Mouse (Mus musculus) kidney, postnatal 25 days (tissue): ENCODE results near the gene Scyl3.

ENCODE experiments used
- DNase-seq, 2 experiments: peaks; one replicate each; pipeline ENCODE4 v3.0.0; 2021; ENCODE audit warnings: mixed read lengths in 2 of 2

The Scyl3 gene

DNA sequence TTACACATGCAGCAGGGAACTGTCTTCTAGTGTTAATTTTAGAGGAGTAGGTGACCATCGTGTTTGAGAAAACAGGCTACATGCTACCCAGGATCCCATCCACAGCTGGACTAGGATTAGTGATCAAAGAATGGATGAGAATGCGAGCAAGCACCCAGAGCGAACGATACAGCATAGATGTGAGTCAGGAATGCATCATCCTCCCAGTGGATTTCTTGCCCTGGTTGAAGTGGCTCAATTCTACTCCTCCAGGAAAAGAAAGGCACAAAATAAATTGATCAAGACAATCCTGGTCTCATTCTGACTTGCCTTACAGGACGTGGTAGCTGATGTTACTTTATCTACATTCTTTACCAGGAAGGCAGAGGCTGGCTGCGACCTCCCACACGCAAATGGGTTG, at the start of gene Scyl3:
TSS of gene Scyl3 (plus strand) at position 255 of the 400 bp plus-strand sequence.
- DNase-seq = no peak

DNA sequence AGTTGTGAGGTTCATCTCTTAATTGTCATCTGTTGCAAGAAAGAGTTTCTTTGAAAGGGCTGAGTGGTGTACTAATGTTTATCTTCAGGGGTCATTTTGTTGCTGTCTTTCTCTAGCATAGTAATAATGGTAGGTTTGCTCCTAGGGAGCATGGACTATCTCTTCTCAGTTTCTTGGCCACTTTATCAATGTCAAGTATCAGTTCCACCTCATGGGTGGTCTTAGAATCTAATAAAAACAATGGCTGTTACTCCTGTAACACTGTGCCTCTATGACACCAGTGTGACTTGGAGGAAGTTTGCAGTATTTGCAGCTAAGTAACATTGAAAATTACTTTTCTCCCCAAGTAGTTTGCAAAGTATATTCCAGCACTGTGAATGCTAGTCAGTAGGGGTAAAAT, 39.3 kb upstream of the Scyl3 start:
- DNase-seq = no peak

DNA sequence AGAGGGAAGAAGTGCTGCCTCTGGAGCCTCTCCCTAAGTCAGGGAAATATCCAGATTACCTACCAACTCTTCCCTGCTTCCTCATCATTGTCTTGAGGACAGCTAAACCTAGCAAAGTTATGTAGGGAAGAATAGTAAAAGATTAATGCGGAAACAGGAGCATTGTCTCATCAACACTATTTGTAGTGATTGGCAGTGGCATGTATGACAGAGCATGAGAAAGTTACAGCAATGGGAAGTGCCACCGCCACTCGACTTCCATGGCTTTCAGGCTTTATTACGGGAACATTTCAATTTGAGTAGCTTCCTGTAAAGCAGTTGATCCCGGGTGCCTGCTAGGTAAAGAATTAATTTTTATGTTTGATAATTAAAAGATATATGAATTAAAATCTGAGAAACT, 35.6 kb upstream of the Scyl3 start:
- DNase-seq = no peak

DNA sequence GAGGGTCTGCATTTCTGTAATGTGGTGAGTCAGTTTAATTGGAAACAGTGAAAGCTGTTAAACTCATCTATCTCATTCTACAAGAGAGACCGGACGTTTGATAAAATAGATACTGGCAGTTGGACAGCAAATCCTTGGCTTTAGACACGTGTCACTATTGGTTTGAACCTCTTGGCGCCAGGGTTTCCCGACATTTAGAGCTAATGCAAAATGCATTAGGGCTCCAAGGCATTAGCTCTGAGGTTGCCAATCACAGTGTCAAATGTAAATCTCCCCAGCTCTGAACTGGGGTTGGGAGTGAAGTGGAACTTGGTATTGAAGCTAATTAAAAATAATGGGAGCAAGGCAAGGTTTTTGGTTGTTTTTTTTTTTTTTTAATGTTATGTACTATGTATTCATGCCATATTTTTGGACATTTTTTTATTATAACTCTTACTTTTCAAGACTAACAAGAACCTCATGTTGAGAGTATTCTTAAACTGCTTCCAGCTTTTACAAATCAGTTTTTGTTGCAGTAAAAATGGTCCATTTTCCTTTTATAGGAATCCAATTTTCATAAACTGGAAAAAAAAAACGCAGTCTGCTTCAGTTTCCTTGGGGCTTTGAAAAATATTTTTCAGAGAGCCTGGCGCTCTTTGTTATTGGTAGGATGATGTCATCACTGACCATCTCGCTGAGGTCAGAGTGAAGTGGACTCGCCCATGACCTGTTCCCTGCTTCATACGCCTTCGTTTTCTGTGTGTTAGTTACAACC, 34.9 kb upstream of the Scyl3 start:
- DNase-seq = no peak

DNA sequence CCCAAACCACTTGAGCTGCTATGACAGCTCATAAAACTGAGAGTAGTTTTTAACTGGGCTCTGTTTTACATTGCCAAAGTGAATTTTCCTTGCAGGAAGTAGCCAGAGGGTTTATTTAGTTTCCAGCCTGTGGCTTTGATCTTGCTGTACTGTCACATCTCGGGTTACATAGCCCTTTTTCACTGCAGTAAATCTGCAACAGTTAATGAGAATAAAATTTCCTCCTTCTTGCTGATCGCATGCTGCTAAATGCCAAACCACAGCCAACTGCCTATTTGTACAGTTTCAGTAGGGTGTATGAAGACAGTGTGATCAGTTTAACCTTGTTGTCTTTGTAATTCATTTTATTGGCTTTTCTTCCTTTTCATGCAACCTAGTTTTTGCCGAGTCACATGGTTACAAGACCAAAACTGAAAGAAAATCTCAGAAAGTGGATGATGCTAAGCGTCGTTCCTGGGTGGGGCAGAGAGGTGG, 30.6 kb upstream of the Scyl3 start:
- DNase-seq = no peak

DNA sequence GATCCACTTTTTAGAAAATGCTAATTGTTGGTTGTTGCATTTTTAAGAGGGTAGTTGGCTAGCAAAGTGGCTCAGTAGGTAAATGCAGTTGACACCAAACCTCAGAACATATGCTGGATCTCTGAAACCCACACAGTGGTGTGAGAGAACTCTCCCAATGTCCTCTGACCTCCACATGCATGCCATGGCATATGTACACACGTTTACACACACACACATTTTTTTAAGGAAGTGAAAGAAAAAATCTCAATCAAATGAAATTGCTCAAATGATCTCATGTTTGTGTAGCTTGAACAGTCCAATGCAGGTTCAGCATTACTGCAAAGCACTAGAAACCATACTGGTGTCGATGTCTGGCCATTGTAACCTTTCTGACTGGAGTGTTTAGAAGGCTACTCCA, 29.3 kb upstream of the Scyl3 start:
- DNase-seq = no peak

DNA sequence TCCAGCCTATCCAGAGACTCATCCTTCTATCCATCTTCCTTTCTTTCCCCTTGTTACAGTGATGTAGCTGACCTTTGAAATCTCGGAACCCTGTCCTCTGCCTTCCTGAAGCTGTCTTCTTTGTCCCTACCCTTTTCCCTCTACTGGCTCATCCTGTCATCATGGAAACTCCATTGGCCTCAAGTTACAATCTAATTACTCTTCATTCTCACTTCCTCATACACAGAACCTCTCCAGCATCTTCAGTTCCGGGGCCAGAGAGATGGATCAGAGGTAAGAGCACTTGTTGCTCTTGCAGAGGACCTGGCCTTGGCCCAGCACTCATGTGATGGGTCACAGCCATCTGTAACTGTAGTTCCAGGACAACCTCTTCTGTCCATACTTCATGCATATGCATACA, 28.7 kb upstream of the Scyl3 start:
- no peak for DNase-seq

DNA sequence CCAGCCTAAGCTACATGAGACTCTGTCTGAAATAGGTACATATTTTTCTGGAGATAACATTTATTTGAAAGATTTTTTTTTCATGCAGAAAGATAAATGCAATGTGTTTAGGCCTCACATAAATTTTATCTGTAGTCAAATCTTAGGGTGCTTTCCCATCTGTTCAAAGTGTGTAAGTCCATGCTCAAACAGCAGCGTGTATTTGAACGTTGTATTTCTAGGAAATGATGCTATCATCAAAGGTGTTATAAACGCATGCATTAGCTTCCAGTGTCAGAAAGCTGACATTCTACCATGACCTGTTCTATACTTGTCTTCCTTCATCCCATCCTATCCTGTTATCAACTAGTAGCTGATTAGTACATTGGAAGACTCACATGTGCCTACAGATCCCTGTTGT, 25.5 kb upstream of the Scyl3 start:
- DNase-seq = no peak

DNA sequence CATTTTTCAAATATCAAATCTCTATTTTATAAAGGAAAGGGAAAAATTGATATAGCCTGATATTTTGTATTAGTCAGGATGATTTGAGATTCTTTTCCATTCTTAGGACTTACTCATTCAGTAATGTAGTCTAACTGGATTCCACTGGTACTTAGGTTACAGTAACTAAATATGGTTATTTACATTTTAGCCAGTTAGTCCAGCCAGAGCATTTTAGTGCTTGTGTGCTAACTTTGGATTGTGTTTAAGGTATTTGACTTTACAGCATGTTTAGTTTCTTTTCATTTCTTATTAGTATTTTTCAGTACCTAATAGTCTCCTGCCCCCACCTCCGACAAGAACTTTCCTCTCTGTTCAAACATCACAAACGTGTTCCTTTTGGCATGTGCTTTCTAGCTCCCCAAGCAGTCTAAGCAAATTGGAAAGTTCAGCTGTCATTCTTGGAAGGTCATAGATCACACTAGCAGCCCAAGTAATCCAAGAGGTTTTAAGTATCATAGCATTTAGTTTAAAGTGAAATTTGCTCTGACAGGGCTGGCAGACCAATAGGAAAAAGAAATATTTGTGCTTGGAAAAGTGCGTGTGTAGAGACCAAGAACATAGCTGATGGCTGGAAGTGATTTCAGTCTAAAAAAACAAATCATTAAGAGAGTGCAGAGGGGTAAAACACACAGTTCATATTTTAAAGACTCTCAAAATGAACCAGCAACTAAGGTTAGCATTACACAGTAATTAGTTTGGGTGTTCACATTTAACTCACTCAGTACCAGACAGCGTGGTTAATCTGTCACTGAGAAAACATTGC, 21.7 kb upstream of the Scyl3 start:
- DNase-seq = no peak

DNA sequence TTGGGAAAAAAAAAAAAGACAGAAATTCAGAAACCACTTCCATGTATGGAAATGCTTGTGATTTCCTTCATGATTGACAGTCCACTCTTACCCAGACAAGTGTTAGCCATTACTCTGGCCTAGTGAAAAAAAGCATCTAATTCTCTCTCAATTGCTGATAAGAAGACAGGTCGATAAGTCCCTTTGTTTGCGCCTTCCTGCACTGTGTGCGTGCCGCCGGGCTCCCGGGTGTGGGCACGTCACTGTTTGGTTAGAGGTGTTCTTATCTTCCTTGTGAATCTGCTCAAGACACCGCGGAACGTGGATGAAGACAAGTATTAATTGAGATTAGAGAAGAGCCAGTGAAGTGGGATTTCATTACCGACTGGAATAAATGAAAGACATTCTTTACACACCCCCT, 20.5 kb upstream of the Scyl3 start:
- DNase-seq = no peak

DNA sequence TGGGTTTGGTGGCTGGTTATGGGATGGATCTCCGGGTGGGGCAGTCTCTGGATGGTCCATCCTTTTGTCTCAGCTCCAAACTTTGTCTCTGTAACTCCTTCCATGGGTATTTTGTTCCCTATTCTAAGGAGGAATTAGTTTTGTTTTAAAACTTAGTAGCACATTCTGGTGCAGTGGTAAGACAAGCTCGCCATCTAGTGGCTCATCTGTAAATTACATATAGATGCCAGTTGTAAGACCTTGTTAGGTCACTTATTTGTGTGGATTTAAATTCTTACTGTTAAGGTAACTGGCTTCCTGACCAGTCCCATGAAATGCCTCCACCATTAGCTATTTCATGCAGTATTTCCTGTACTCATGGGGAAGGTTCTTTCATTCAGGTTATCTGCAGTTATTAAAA, 18.6 kb upstream of the Scyl3 start:
- DNase-seq = peak in 1 of 2 experiments; percentile 47

DNA sequence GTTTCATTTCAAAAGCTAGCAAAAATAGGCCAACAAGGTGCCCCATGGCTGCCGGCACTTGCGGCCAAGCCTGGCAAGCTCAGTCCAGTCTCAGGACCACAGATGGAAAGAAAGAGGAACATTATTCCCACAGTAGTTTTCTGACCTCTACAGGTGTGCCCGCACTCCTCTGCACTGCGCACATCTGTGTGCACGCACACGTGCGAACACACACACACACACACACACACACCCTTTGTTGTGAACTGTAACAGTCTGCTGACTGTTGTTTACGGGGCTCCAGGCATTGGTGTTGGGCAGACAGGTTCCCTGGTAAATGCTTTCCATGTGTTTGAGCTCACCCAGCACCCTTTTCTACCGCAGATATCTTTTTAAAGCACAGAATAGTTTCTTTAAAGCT, 18.1 kb upstream of the Scyl3 start:
- DNase-seq = no peak

DNA sequence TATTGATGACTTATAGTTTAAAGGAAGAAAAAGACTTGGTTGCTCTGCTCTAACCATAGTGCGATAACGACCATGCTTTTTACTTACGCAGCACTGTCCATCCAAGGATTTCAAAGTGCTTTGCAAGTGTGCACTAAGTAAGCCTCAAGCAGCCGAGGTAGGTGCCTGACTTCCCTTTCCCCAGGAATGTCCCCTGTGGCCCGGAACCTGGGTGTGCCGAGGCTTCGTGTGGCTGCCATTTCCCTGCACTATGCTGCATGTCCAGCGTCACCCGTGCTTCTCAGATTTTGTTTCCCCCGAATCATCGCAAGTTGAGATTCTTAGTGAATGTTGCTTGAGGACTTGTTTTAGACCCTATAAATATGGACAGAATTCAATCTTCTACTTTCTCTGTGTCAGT, 16.9 kb upstream of the Scyl3 start:
- no peak for DNase-seq

DNA sequence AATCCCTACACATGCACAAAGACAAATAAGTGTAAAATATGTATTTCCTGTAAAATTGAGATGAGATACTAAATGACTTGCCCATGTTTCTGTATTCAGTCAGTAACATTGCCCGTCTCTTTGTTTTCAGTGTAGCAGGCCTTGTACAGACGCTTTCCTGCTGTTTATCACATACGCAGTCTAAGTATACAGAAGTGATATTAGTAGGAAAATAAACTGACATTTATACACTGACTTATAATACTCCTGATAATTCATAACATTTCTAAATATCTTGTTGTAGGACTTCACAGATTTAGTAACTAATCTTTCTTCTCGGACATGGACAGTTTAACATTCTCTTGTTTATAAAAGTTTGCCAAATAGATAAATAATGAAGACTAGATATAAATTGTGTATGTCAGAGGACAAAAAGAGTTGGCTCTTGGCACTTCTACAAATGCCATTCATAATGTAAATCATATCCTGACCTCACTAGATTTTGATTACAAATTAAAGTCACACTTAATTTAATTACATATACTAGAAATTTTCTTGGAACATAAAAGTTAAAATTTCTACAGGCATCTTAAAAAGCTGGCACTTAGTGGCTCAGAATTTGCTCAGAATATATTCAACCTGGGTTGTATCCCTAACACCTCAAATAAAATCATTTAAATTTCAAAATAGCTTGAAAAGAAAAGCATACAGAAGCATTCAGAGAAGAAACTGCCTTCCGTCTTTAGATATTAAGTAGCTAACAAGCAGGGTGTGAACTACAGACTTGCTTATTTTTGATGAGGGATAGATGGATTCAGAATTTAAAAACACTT, 11.3 kb upstream of the Scyl3 start:
- DNase-seq = no peak

DNA sequence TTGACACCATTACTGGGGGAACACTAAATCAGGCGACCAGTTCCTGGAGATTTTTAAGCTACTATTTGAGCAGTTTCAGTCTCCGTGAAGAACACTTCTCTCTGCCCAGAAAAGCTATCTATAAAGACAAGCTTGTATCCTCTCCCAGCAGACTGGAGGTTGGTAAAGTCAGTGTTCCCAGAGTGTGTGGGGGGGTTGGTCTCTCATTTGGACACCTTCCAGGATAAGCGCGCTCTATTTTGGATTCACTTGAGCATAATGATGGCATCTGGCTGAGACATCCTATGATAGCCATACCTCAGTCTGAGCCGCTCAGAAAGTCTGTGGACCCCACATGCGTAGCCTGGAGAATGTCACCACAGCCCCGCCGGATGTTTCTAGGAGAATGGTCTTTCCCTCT, 4.8 kb upstream of the Scyl3 start:
- no peak for DNase-seq

DNA sequence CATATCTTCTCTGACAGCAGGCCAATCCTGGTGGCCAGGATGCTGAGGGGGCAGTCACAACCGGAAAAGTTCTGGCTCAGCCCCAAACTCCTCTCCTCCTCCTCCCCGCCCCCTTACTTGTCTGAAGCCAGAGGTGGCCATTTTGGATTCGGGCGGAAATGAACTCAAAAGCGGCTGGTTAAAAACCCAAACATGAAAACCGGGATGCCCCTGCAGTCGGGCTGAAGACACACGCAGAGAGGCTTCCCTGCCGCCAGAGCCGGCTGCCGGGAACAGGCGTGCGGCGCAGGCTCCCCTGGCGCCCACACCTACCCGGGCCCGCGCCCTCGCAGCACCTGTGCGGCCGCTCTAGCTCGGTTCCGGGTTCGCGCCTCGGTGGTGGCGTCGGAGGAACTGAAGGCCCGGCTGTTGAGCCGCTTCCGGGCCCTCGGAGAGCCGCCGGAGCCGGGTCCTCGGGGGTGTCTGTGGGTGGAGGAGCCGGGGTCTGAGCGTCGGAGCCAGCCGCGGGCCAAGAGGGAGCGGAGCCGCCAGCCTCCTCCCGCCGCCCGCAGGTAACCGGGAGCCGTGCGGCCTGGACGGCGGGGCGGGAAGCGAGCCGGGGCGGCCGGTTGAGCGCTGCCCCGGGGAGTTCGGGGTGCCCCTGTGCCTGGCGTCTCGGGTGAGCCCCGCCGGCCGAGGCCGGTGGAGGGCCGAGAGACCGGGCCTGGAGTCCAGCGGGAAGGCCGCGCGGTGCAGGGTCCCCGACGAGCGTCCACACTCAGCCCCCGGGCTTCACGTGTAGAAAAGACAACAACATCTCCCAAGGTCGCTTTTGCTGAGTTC, 947 bp downstream of the Scyl3 start:
- DNase-seq = peak; percentile 94 to 96

DNA sequence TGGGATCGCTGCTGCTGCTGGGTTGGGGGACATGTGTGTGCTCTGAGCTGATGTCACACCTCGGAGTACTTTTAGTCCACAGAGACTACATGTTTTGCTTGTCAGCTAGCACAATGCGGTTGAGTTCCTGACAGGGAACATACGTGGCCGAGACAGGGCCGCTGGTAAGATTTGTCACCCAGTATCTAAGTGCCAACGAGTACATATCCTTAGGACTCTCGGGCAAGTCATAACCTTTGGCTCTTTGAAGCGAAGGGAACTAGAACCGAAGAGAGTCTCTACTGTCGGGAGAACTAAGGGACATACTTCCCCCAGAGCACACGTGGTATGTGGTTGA, 1.5 kb downstream of the Scyl3 start:
- DNase-seq = no peak

DNA sequence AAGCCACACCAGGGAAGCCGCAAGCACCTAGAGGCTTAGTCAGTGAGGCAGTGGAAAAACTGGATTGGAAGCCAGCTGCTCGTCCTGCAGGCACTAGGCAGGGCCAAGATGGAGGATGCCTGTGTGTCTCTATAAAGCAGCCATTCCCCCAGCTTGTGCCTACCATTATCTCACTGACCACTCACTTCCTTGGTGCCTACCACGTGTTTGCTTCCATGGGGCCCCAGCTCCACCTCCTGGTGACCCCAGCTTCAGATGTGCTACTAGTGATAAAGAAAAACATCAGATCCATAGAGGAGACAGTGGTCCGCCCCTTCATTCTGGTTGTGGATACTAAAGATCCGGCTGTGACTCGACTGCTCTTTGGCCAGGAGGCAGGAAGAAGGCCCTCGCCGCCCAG, 2.9 kb downstream of the Scyl3 start:
- DNase-seq = no peak

DNA sequence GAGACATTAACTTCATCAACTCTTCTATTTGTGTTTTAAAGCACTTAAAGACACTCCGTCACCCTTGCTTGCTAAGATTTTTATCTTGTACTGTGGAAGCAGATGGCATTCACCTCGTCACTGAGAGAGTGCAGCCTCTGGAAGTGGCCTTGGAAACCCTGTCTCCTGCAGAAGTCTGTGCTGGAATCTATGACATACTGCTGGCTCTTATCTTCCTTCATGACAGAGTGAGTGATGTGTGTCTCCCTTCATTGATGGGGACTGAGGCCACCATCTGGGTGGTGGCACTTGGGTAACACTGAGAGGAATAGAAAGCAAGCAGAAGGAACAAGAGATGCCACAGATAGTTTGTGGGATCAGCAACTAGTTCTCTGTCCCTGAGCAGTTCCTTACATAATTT, 5.7 kb downstream of the Scyl3 start:
- no peak for DNase-seq

DNA sequence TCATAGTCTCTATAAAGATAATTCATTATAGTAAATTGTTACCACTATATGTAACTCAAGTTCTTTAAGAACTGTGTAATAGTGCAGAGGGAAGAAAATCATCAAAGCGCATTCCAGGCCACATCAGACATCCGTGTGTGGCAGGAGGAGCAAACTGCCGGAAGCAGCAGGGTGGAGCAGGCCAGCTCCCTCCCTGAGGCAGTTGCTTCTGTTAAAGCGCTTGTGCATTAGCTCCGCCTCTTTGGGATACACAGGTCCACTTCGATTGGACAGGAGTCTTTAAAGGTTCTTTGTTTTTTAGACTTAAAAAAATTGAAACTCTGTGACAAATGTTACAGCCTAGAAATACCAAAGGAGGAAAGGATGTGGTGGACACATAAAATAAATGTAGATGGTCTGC, 13.2 kb downstream of the Scyl3 start:
- DNase-seq = no peak

DNA sequence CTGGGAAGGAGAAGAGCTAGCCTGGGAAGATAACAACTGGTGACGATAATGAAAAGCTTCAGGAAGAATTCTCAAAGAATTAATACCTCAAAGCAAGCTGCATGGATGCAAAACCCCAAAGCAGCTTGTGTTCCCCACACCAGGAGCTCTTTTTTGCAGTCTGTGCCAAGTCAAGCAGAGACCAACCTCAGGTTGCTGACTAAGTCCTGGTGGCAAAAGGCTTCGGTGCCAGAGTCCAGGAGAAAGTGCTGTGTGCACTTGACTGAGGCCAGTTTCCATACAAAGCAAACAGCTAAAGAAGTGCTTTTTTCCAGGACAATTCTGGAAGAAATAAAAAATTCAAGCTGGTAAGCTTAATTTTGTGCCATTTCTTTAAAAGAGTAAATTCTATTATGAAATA, 24.5 kb downstream of the Scyl3 start:
- peak; percentile 38 to 70 for DNase-seq

DNA sequence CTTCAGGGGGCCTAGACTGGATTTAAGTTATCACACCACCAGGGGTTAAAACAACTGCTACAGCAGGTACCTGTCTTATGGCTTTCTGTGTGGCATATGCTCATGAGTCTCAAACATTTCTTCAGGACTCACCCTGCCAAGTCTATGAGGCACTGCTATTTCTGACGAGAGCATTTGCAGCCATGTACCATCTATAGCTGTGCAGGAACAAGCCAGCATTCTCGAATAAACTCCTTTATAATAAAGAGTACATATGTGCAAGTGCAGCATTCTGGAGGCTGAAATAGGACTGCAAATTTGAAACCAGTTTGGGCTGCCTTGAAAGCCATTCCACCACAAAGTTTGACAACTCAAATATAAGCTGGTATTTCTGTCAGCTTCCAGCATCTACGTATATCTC, 29.1 kb downstream of the Scyl3 start:
- DNase-seq = no peak
